Mouse (Mus musculus) c-Kit-negative CD71-positive TER-119-positive erythroid progenitor cells, embryonic 14.5 days (primary cell): ENCODE measurements around the gene Cradd.

Experiments
- DNase-seq: peaks from one replicate; pipeline ENCODE4 v3.0.0-alpha.2; 2013; ENCODE audit warnings: low read depth, low spot score

Cradd gene

DNA sequence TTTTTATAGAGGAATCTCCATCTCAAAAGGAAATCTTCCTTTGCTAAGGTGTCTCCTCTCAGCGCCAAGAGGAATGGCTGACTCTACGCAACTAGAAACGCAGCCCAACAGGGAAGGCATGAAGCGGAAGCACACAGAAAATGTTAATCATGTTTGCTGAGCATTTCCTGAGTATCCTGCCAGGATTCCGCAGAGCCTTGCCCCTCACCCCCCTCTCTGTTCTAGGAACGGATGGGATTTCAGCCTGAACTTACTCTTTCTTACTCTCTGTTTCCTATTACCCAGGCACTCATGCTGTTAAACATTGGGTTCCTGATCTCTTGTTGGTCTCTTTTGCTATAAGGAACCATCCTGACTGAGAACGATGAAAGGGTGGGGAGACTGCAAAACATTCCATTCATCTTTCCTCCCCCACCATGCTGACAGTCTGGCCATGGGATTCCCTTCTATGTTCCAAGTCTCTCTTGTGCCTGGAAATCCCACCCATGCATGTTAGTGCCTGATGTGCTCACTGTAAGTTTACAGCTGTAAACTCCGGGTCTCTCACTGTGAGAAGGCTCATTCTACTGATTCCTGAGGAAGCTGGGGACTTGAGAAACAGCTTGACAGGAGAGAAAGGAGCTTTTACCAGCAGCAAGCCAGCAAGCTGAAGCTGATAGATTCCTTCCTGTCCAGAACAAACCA lies 161.1 kb downstream of the Cradd start:
- DNase-seq = no peak

DNA sequence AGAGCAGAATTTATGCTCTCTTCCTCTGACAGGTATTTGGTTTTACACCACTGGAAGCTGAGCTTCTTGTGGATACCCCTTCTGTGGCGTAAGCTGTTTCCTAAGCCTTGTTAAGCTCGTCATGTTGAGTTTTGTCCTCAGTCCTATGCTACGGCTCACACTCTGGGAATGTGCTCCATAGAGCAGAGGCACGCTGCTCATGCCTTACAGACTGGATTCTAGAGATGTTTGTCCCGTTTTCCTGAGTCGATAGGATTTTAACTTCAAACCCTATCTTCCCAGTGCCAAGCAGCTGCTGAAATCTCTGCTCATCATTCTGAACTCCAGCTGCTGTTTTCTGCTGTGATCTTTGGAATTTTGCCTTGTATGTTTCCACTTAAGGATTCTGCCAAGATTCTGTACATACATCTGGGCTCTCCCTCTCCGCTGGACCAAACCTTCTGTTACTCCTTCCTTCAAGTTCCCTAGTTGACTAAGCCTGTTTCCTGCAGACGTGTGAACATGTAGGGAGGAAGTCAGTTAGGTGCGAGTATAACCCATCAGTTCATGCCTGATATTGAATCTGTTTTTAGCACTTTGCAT lies 164.2 kb downstream of the Cradd start:
- DNase-seq = no peak

DNA sequence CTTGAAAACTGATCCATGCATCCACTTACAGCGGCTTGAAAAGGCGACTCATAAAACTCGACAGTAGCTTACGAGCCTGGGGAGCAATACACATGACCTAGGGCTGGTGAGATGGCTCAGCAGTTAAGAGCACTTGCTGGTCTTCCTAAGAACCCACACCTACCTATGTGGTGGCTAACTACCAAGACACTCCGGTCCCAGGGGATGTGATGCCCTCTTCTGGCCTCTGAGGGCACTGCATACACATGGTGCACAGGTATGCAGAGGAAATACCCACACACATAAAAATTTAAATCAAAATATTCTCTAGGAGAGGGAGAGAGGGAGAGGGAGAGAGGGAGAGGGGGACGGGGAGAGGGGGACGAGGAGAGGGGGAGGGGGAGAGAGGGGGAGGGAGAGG lies 167.5 kb downstream of the Cradd start:
- no peak for DNase-seq

DNA sequence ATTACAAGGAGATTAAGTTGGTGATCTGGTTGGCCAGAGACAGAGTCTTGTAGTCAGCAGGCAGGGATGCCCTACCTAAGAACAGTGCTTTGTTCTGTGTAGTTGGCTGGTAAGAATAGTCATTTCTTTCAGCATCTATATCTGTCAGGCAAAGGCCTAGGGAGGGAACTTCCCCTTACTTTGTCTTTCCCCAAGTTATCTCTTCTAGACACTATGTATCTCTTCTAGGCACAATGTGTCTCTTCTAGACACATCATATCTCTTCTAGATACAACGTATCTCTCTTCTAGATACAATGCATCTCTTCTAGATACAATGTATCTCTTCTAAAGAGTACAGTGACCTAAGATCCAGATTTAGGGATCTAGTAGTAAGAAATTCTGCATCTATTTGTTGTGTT lies 169.3 kb downstream of the Cradd start:
- no peak for DNase-seq

DNA sequence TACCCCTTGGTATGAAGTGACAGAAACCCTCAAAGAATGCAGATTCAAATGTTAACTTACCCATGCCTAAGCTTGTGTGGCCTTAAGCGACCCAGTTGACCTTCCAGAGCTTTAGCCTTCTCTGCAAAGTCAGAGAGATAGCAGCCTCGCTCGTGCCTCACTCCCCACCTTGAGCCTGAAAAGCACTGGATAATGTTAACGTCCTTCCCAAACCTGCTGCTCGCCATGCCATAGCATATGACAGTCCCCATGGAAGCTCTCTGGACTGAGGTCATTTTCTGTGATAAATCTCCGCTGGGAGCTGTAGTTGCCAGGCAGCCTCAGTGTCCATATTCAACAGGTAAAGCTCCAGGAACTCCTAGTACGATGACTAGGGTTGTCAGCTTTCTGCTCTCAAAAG lies 170.7 kb downstream of the Cradd start:
- no peak for DNase-seq

DNA sequence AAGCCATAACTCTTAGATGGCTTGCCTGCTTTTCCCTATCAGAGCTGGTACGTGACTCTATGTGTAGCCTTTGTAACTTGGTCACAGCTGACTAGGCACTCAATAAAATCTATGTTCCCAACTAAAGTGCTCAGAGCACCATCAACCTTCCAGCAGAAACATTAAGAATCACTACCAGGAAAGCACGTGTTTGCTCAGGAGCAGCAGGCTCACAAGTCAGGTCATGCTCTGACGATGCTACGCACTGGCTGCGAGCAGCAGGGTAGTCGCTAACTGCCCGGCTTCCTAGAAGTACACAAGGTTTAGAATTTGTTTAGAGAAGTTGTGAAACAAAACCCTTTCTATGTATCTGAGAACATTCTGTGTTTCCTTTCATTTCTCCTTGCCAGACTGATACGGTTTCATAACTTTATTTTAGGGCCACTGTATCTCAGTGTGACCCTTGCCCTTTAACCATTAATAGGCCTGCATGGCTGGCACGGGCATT lies 171.4 kb downstream of the Cradd start:
- no peak for DNase-seq

DNA sequence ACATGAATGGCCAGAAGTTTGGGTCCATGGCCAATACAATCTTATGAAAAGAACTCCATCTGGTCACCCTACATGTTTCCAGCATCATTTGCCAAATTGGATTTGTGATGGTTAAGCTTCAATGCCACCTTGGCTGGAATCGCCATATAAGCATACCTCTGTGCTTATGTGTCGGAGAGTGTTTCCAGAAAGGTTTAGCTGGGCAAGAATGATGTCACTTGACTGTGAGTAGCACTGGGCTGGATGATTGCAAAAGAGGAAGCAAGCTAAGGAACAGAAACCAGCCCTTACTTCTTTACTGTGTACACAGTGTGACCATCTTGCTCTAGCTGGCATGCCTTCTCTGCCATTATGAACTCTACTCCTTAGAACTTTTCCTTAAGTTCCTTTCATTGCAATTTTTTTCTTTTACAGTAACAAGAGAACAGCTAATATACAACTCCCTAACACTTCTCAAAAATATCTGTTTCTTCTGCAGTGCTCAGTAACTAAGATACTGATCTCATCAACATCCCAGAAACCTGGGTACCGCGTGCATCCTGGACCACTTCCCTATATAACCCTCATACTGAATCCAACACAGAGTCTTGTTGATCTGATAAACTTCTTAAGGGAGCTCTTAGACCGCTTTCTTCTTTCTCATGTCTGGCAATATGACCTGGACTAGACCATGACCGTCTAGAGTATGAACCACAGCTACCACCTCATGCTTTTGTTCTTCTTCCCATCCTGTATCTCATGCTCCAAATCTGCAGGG lies 172.7 kb downstream of the Cradd start:
- DNase-seq = no peak

DNA sequence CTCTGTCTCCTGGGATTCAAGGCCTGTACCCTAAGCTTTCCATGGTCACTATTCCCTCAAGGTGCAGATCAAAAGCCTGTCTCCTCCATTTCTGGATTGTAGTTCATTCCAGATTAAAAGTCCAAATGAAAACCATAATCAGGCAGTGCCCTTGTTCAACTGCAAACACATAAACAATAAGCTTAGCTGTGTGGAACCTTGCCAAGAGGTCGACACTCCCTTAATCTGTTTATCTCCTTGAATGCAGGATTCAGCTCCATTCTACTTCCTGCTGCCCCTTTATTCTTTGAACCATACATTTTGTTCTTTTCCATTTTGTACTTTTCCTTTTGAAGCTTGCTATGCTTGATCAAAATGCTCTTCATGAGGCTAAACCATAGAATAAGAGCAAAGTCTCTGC lies 174.3 kb downstream of the Cradd start:
- no peak for DNase-seq

DNA sequence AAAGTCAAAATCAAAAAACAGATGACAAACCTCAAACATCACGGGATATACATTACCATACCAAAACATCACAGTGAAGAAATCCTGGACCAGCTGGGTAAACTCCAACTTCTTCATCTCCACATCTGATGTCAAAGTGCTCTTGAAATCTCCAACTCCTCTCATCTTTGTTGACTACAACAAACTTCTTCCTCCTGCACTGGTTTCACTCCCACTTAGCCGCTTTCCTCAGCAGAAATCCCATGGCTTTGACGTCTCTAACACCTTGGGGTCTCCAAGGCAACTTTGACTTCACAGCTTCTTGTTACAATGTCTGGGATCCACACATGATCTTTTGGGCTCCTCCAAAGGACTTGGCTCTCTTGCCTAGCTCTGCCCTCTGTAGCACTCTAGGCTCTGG lies 175.3 kb downstream of the Cradd start:
- DNase-seq = no peak

DNA sequence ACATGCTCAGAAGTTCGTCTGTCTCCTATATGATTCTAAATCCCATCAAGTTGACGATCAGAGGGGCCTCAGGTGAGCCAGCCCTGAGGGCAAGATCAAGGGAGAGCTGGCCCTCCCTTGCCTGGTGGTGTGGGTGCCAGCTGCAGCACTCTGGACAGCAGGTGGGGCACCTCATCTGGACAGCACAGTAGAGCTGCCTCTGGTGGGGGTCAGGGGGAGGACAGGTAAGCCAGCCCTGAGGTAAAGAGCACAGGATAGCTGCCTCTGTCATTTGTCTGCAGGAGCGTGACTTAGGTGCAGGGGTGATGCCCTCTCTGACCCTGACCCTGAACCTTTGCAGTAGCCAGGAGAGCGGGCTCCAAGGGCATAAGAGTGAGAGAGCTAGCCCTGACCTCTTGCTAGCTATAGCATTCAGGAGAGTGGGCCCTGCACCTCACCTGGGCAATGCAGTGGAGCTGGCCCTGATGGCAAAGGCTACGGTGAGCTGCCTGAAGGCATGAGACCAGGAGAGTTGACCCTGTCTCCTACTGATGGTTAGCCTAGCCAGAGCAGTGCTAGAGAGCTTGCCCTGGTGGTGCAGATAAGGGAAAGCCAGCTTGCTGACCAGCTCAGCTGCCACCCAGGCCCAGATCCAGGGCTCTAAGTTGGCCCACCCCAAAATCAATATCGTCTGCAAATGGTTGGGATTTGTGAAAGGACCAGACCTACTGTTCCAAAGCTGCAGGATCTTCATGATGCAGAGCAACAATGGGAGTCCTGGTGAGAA lies 176.6 kb downstream of the Cradd start:
- DNase-seq = no peak

DNA sequence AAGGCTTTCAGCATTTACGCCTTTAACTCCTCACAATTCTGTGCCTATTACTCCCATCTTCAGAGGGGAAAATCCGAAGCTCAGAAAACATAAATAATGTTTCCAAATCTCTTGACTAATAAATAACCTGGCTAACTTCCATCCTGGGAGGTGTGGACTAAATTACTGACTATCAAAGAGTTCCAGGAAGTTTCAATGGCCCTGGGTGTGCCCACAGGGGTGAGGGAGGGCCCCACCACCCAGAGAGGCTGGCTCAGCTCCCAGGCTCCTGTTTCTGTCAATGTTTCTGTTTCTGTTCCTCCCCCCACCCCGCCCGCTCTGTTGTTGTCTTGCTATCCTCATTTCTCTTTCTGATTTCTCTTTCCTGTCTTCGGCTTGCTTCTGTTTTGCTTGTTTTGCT lies 177.4 kb downstream of the Cradd start:
- DNase-seq = no peak

DNA sequence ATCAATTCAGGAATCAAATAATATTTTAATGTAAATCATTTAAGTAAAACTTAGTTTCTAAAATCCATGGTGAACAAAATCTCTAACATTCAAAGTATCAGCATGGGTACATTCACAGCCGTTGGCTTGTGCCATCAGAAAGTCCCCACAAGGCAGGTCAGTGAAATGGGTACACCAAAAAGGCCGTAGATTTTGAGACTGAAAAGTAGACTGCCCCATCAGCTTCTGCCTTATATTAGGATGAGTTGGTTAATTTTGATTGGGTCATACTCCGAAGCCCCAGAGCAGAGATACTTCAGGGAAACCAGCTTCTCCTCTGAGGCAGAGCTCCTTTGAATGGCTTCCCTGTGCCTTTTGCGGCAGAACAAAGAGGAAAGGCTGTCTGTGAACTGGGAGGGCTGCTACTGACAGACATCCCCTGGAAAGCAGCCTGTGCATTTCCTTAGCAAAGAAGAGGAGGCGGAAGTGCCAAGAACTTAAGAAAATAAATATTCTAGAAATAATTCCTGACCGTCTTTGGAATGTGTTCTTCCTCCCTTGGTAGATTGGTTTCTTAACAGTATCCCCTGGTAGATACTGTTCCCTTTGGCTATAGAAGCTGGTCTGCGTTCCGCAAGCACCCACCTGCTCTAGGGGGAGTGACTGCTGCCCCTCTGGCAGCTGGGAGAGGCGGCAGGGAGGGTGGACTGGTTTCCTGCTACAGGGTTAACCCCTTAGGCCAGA lies 178.6 kb downstream of the Cradd start:
- DNase-seq = no peak

DNA sequence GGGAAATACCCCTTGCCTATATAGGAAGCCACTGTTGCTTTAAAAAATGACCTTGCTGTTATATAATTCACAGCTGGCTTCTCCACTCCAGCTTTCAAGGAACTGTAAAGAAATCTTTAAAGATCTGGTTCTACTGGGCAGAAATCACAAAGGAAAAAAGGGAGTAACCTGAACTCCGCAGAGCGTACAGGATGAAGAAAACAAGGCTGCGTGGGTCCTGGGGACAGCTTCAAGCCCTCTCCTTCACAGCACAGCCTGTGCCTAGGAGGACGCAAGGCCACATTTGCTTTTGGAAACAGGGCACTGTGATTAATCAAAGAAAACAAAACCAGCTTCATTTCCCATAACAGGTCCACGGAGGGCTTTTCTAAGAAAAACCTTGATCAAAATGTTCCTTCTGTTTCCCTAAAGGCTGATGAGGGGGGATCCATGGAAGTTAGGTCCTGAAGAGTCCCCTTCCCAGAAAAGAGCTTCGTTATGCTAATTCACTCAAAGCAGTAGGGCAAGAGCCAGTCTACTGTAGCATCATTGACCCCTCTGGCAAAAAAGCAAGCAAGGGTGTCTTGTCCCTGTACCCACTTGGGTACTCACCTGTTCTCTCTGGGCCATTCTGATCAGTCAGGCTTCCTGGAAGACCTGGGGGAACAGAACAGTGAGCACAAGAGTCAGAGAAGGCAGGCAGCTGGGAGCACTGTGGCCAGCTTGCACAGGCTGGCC lies 179.4 kb downstream of the Cradd start:
- DNase-seq = no peak

DNA sequence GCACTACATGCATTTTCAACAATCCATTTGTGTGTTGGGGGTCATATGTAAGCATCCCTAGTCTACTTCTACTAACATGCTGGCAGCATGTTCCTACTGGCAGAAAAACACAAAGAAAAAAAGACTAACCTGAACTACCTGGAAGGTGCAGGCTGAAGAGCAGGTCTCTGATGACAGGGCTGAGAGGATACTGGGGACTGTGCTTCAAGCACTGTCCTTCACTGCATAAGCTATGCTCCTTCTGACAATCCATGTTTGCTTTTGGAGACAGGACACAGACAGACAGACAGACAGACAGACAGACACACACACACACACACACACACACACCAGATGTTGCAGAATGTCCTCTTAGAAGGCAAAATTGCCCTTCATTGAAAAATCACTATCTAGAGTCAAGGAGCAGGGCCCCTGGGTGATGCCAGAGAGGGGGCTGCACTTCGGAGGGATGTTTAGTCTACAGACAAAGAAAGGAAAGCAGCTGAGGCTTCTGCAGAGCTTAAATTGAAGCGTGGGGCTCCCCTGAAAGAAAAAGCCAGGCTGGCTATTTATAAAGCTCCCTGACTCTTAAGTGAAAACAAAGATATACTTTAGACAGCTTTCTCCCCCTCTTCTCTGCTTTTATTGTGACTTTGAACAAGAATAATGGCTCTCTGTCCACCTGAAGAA lies 180.4 kb downstream of the Cradd start:
- no peak for DNase-seq

DNA sequence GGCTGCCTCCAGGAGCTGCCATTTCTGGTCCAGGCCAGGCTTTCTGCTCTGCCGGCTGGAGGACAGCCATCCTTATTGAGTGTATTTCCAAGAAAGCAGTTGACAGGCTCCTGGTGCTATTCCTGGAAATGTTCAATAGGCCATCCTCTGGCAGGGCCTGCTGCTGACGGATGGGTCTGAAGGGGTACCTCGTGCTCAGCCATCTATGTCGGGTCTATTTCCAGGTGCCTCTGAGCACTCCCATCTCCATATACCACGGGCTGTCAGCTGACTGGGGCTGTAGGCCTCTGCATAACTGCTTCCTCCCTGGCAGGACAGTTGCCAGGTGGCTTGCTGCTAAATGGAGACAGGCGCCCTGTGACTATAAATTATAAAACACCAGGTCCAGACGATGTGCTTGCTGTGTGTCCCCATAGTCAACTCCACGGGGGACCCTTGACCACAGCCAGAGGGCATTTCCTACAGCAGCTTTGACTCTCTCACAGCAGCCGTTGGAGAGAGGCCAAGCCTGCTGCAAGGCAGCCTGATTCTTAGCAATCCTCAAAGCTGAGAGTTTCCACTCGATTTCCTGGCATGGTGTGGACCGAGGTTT lies 181.0 kb downstream of the Cradd start:
- no peak for DNase-seq

DNA sequence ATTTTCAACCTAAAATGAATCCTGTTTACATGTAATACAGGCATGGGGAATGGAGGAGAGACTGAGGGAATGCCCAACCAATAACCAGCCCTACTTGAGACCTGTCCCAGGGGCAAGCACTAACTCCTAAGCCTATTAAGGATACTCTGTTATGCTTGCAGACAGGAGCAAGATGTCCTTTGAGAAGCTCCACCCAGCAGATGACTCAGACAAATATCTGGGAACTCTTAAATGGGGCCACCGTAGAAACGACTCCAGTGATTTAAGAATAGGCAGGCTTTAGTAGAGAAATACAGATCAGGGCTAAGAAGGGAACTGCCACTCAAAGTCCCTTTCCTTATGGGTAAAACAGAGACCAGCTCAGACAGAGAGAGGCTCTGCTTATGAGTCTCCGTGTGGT lies 182.9 kb downstream of the Cradd start:
- no peak for DNase-seq

DNA sequence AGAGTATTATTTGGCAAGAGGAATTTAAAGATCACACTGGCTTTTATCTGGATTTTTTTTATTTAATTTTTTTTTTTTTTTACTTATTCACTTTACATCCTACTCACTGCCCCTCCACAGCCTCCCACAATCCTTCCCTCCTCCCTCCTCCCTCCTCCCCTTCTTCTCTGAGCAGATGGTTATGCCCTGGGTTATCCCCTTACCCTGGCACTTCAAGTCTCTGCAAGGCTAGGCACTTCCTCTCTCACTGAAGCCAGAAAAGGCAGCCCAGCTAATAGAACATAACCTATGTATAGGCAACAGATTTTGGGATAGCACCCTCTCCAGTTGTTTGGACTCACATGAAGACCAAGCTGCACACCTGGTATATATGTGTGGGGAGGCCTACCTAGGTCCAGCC lies 183.7 kb downstream of the Cradd start:
- no peak for DNase-seq

DNA sequence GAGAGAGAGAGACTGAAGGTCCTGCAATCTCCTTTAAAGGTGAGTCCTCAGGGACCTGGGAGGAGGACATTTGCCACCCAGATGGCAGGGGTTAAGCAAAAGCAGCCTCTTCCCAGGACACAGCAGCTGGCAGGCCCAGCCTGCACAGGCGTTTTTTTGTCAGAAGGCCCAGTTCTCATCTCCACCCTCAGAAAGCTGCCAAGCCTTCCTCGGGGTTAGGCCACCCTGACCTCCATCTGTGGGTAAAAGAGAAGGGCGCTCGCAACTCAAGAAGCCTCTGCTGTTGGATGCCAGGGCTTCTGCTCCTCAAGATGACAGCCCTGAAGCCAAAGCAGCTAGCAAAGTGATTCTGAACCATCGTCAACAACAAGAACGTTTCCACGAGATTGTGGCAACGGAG lies 184.3 kb downstream of the Cradd start:
- DNase-seq = no peak

DNA sequence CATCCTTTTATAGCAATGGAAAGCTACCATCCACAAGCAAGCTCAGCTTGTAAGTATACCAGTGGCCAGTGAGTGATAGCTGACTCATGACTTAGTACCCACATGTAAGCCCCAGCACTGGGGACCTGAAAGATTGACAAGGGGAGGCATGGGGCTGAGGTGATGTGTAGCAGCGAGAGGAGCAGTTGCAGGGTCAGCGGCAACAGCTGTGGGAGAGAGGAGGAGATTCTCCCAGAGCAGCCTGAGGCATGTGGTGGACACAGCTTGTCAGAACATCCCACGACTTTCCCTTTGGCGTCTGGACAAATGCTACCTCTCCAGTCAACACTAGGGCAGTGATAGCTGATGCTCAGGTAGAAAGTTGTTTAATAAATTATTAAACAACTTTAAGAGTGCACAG lies 190.9 kb downstream of the Cradd start:
- DNase-seq = no peak
